Mouse (Mus musculus): ENCODE measurements at regions not wholly inside any gene's neighbourhood (a gene's known extent, or its start where the extent isn't known, plus 50 kb on each side); places are given as distances from the start of the nearest gene placed in this dataset.
"Not testable (repeated sequence)": the region's sequence is repeated elsewhere in the genome, so short reads cannot be mapped to it uniquely, and the experiment has no call there.

DNA sequence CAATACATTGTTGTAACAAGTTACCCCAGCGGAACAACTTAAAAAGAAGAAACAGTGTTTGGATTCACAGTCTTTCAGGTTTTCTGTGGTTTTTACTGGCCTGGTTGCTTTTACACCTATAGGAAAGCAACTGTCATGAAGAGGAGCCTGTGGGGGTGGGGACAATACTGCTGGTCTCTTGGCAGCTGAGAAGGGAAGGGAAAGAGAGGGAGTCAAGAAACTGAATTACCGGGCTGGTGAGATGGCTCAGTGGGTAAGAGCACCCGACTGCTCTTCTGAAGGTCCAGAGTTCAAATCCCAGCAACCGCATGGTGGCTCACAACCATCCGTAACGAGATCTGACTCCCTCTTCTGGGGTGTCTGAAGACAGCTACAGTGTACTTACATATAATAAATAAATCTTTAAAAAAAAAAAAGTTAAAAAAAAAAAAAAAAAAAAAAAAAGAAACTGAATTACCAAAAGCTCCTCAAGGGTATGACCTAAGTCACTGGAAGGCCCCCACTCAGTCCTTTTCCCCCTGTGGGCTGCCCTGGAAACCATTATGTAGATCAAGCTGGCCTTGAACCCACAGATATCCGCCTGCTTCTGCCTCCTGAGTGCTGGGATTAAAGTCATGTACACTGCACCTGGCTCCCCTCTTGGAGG is 114.3 kb upstream of the Nebl start:
- not testable (repeated sequence) for TF ChIP-seq CTCF, EP300 (IDR thresholded peaks at IDR 0.05)

All from lung, postnatal 0 days (tissue).